Mouse (Mus musculus): Measurements from ENCODE around the gene Tfcp2.

Tfcp2 gene

DNA sequence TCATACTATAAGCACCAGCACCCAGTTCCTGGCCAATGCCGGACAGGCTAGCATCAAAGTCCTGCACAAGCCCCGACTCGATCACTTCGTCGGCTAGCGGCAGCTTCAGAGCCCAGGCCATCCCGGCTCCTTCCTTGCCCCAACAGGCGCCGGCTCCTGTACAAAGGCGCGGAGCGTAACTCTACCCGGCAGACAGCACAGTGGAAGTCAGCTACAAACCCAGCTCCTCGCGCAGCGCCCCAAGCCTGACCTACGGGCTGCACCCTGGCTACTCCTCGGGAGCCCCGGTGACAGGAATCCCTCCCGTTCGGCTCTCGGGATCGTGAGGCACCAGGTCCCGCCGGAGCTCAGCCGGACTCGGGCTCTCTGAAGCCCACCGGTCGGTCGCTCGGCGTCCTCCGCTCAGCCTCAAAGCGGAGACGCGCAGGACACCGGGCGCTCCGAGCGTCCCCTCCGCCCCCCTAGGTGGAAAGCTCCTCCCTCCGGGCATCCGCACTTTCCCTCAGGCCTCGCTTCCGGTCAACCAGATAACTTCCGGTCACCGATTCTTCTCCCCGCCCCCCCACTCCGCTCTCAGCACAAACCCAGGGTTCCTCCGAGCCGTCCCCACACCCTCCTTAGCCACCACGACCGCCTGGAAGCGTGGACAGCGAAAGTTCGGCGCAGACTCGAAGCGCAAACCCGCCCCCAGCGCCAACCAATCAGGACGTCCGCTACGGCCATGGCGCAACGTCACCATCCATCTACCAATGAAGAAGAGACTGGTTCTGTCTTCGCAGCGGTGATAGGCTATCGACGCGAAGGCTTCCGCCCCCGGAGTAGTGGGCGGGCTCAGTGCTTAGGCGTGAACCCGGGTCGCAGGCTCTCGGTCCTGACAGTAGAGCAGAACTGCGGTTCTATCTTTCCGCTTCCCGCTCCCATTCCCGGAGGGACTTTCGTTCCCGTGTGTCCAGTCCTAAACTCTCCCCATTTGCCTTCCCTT is at the start of gene Tfcp2:
TSS of gene Tfcp2 (minus strand) at position 683 of the 982 bp plus-strand sequence.
- DNase-seq (ENCODE audit: low read depth, low spot score) = peak; percentile 92

GRCm38 (mm10) chr15:100600696-100601272 is 49.0 kb upstream of the Tfcp2 start:
- no peak for DNase-seq (ENCODE audit: low read depth, low spot score)

DNA sequence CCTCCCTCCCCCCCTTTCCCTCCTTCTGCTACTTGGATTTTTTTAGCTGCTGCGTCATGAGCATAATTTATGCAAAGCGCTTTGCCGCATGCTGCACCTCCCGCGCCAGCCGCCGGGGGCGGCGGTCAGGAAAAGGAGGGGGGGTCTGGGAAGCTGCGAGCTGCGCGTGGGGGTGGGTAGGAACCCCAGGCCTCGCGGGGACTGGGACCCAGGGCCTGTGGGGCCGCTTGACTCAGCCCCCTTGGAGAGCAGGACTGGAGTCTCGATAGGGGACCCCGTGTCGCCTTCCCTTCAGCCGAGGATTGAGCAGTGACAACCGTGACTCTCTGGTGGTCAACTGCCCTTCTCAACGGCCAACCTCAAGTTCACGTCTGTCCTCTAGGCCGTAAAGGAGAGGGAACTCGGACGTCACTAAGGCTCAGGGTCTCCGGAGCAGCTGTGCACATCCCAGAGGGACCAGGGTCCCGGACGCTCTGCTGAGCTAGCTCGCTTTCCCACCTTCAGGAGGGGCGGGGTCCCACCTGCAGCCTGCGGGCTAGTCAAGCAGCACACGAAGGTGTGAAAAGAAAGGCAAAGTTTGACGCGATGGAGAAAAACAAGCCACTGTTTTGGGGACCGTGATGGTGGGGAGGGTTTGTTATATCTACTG is 48.4 kb upstream of the Tfcp2 start:
- DNase-seq (ENCODE audit: low read depth, low spot score) = peak; percentile 76

GRCm38 (mm10) chr15:100599276-100600046 is 47.7 kb upstream of the Tfcp2 start, which contains the start of gene Pou6f1:
Gene Pou6f1 (minus strand): TSS chr15:100599984.
- DNase-seq (ENCODE audit: low read depth, low spot score) = no peak

GRCm38 (mm10) chr15:100598883-100599275 is 47.1 kb upstream of the Tfcp2 start:
- peak; percentile 23 for DNase-seq (ENCODE audit: low read depth, low spot score)

GRCm38 (mm10) chr15:100598287-100598882 is 46.6 kb upstream of the Tfcp2 start:
- no peak for DNase-seq (ENCODE audit: low read depth, low spot score)

DNA sequence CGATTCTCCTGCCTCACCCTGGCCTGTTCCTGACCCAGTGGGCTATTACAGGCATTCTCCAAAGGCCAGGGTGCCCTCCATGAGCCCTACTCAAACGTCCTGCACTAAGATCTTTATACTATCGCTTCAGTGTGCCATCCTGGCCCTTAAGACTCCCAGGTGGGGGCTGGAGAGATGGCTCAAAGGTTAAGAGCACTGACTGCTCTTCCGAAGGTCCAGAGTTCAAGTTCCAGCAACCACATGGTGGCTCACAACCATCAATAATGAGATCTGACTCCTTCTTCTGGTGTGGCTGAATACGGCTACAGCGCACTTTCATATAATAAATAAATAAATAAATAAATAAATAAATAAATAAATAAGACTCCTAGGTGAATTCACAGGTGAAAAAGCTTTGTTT is 41.0 kb upstream of the Tfcp2 start:
- DNase-seq (ENCODE audit: low read depth, low spot score) = no peak

DNA sequence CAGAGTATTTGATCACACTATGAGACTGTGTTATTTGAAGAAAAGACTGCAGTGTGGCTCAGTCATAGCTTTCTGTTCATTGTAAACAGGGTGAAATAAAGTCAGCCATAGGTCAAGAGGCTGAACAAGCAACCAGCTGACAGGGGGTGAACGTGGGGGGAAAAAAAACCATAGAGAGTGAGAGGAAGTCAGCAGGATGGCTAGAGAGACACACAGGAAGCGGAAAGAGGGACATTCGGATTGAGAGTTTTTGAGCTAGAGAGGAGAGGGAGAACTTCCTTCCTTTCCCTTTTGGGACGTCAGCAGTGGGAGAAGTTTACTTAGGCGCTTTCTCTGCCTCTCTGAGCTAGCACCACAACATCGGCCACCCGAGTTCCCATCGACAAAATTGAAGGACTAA is 38.6 kb upstream of the Tfcp2 start:
- DNase-seq (ENCODE audit: low read depth, low spot score) = no peak

- no peak for DNase-seq (ENCODE audit: low read depth, low spot score)
These were observed 36.5 kb upstream of the Tfcp2 start for GRCm38 (mm10) chr15:100588297-100588696.

GRCm38 (mm10) chr15:100587166-100587565 is 35.4 kb upstream of the Tfcp2 start:
- DNase-seq (ENCODE audit: low read depth, low spot score) = no peak

- no peak for DNase-seq (ENCODE audit: low read depth, low spot score)
These were observed 34.1 kb upstream of the Tfcp2 start for GRCm38 (mm10) chr15:100585931-100586330.

DNA sequence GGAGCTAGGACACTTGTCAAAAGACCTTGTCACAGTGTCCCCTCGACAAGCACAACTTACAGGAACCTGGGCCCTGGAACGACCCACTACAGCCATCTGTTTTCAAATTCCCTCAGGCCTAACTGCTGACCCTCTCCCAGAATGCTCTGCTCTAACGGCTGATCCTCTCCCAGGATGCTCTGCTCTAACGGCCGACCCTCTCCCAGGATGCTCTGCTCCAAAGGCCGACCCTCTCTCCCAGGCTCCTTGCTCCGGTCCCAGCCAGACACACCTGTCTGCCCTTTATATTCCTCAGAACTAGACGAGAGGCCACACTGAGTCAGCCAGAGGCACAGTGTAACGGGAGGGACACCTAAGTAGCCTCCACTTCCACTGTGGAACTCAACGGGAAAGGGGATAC is 28.3 kb upstream of the Tfcp2 start:
- no peak for DNase-seq (ENCODE audit: low read depth, low spot score)

DNA sequence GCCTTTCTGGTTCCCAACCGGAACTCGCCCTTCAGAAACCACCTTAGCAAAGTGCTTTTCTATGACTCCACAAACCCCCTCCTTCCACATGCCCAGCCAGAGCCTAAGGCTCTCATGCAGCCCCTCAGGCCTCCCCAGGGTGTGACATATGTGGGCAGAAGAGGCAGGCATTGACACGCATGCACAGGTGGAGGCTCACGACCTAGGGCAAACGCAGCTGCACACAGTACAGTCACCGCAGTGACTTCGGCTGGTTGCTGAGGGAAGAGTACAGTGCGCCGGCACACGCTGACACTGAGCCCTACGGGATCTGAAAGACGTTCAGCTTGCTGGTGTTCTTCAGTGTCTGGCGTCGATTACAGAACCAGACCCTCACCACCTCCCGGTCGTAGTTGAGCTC is 26.2 kb upstream of the Tfcp2 start:
- DNase-seq (ENCODE audit: low read depth, low spot score) = no peak

DNA sequence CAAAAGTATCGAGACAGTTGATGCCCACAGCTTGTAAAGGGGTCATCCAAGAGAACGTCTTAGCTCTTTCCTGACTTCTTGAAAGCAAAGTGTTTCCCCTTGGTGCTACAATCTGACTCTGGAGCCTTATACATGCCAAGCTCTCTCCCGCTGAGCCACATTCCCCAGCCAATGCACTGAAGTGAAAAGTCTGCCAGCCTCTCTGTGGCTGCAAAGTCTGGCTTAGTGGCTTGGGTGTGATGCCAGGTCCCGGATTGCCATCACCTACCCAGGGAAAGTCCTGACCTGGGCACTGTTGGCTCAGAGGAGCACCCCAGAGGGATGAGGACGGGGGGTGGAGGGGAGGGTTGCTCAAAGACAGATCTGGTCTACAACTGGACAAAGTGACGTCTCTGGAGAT is 25.0 kb upstream of the Tfcp2 start:
- no peak for DNase-seq (ENCODE audit: low read depth, low spot score)

- DNase-seq (ENCODE audit: low read depth, low spot score) = no peak
These were observed 24.6 kb upstream of the Tfcp2 start for GRCm38 (mm10) chr15:100576392-100576791.

- DNase-seq (ENCODE audit: low read depth, low spot score) = no peak
These were observed 23.6 kb upstream of the Tfcp2 start for GRCm38 (mm10) chr15:100575366-100575765.

GRCm38 (mm10) chr15:100574378-100574777 is 22.6 kb upstream of the Tfcp2 start:
- no peak for DNase-seq (ENCODE audit: low read depth, low spot score)

DNA sequence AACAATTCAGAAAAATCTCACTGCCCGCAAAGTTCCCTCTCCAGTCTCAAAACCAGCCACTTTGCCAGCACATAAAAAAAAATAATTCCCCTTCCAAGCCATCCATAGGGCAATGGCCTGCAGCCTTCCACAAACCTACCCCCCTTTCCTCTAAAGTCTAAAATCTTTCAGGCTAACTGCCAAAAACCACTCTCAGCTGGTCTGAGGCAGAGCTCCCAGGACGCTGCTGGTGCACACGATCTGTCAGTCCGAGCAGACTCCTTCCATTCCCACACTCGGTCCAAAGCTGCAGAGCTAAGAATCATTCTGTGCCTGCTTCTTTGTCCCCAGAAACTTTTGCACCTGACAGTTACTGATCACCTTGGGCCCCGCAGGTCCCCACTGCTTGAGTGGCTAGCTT is 22.1 kb upstream of the Tfcp2 start:
- no peak for DNase-seq (ENCODE audit: low read depth, low spot score)

DNA sequence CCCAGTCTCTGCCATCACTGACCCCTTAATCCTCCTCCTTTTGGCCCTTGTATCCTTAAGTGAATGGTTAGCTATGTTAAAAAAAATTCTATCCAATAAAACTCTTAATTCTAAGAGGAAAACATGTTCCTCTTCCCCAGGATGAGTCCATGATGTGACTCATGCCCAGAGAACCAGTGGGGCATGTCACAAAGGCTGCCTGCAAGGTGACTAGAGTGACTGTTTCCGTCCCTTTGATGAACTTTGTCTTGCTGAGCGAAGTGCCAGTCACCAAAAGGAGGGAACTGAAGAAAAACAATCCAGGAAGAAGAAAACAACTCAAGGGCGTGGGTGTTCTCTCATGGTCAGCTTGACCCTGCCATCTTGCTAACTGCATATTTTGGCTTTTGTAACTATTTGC is 17.4 kb upstream of the Tfcp2 start:
- DNase-seq (ENCODE audit: low read depth, low spot score) = no peak

DNA sequence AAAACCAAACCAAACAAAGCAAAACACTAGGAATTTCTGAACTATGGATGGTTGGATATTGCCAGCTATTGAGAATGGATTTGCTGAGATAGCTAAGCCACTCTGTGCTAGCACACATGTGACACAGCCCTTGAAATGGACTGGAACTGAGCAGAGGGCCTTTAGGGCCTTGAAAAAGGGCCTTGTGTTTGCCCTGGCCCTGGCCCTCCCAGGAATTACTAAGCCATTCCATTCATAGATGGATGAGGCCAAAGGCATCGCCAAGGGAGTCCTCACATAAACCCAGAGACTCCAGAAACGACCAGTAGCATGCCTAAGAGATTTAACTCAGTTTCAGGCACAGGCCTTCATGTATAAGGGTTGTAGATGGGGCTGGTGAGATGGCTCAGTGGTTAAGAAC is 14.7 kb upstream of the Tfcp2 start:
- DNase-seq (ENCODE audit: low read depth, low spot score) = no peak

DNA sequence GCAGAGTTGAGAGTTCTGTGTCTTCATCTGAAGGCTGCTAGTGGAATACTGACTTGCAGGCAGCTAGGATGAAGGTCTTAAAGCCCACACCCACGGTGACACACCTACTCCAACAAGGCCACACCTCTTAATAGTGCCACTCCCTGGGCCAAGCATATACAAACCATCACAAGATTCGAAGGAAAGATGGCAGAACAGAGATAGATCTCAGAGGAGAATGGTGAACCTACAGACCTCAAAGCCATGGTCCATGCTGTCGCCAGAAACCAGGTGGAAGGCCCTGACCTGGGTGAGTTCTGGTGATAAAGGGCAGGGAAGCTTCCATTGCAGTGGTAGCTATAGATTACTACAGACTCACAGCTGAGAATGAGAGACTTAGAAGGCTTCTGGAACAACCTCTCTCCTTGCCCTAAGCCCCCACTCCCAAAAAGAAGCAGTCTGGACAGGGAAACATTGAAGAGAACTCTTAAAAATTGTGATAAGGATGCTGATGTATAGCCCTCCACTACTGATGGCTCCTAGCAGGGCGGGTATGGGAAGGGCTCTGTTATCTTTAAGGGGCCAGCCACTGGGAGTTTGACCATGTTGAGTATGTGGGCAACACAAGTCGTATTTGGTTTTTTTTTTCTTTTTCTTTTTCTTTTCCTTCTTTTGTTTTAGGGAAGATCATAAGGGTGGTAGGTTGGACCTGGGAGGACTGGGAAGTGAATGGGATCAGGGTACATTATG is 6.1 kb upstream of the Tfcp2 start:
- no peak for DNase-seq (ENCODE audit: low read depth, low spot score)

Data from retina, adult 2 months (tissue).